Mouse (Mus musculus): ENCODE measurements at regions not wholly inside any gene's neighbourhood (a gene's known extent, or its start where the extent isn't known, plus 50 kb on each side); places are given as distances from the start of the nearest gene placed in this dataset.
A peak's percentile ranks its signal among the peaks of the same experiment; 100 is the strongest.

DNA sequence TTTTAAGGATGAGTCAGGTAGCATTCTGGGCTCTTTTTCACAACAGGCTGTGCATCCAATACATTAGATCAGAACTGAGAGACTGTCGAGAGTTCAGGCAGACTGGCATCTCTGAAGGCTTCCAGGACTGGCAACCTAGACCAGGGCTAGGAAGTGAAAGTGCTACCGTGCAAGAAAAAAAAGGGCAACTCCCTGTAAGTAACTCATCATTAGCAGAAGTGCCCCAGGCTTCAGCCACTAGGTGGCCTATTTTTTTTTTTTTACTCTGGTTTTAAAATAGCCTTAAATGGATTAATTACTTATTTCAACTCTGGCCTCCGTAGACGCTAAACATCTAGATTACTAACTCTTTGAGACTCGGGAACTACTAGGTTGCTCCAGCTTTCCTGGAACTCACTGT lies 216.8 kb downstream of the Sp3 start:
- ATAC-seq, result no peak

DNA sequence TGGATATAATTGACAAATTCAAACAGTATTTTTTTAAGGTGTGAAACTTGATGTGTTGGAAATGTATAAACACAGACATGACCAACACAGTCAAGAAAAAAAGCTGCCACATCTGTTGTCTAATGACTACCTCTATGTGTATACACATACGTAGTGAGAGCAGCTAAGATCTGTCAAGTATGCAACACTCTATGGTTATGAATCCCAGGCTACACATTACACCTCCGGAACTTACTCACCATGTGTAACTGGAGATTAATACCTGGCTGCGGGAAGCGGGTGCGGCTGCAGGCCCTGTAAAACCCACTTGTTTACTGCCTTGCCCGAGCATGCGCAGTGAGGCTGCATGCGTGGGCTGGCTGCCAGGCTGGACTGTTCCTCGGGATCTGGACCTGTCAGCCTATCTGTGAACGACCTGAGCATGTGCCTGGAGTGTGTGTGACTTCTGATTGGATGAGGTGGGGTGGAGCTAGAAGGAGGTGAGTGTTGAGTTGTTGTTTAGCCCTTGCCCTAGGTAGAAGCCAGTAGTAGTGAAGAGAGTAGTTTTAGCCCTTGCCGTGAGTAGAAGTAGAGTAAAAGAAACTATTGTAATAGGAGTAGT lies 211.1 kb downstream of the Sp3 start:
- no peak for ATAC-seq

DNA sequence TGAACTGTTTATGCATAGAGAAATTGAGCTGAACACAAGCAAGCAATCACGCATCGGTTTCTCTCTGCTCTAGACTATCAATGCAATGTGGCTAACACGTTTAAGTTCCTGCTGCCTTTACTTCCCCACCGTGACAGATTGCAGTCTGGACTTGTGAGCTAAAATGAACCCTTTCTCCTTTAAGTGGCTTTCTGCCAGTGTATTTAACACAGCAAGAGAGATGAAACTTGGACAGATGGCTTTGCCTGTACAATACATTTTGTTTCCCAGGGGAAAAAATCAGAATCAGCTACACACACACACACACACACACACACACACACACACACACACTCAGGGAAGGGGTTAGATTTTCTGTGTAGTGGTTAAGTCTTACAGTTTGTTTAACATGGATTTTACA lies 206.8 kb downstream of the Sp3 start:
- no peak for ATAC-seq

DNA sequence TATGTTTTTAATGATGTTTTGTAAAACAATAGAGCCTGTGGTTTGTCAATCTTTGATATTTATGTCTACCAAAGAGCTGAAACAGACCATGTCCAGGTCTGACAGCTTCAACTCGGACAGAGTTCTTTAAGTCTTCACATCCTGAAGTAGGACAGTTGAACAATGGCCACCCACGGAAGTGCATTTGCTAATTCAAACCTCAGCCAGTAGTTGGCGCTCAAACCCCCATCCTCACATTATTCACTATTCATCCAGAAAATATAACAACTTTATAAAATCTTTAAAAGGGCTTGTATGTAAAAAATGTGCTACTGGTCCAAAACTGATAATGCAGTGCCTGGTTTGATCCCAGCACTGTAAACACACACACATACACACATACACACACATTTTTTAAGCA lies 202.9 kb downstream of the Sp3 start:
- ATAC-seq, result peak; percentile 82

DNA sequence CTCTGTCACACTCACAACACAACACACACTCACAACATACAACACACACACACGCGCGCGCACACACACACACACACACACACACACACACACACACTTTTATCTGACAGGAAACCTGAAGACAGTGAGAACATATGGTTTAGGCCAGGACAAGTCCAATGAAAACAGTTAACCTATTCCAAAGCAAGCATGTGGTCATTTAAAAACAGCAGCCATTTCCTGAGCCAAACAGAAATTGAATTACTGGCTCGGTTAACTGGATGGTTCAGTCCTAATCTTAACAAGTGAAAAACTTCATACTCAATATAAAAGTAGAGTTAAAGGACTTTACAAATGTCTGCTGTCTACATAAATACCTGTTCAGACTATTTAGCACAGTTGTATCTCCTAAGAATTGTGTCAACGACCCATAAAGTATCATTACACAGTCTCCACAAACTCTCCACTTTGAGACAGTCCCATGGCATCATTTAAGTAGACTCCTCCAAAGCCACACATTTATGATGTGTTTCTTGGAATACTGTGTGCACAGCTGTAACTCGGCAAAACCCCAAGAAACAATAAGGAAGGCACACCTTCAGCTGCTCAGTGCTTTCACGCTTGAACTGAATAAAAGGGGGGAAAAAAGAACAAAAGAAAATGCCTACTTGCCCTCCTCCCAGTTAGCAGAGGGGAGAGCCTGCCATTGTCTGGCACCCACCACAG lies 202.3 kb downstream of the Sp3 start:
- no peak for ATAC-seq

DNA sequence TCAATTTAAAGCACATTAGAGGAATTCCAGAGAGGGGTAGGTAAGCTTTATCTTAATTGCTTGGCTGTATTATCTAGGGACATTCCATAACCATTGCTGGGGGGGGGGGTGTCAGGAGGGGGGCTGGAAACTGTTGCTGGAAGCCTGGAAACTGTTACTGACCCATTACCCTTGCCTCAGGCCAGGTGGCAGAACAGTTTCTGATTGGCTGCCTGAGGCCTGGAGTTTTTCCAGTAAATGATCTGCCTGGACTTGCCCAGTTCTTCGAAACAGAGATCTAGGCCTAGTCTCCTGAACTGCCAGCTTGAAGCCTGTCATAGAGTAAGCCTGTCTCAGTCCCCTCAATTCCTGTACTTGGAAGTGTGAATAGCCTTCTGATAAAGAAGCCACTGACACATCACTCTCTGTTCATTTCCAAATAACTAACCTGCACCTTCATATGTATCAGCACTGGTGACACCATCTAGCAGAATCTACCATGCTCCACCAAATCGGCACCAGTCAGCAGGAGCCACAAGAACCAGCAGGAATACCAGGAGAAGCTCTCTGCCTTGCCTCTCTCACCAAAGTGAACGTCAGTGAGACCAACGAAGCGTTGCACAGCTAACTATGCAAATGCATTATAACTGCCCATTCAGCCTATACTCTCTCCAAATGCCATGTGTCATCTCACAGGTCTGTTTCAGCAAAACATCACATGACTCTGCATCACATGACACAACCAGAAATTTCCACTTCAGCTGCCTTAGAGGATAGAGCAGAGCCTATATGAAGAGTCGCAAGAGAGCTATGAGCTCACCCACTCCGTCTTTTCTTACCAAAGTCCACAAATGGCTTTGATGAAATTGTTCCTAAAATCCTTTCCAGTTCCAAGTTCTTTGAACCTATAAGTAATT lies 200.7 kb downstream of the Sp3 start:
- no peak for ATAC-seq

DNA sequence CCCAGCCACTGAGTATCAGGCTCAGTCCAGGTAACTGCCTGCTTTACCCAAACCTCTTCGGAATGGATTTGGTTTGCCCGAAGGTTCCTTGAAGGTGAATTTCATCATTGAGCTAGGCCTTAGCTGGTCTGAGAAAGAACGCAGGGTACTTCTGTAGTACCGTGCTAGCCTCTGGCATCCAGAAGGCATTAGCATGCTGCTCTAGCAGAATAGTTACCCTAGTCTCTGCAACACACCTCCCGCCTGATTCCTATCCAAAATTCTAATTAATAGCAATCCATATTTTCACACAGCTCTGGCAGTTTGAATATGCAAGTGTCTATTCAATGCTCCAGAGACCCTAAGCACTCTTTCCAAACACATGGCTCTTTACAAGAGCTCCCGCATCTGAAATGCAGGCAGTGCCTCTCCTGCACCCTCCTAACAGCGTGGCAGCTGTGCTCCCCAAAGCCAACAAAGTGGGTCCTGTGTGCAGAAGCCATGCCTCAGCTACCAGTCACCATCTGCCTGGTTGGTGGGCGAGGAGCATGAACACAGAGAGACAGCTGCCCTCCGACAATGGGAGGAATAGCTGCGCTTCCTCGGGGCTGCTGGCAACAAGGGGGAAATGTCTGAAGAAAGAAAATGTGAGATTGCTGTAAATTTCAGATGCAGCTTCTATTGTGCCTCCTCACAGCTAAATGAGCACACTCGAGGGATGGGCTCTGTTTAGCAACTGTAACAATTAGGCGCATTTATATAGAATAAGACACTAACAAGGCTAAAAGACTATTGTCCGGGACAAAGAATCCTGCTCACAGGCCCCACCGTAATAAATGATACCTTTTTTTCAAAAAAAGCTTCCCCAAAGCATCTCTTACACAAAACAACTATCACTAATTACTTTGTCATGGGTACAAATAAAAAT lies 198.6 kb downstream of the Sp3 start:
- ATAC-seq, result no peak

DNA sequence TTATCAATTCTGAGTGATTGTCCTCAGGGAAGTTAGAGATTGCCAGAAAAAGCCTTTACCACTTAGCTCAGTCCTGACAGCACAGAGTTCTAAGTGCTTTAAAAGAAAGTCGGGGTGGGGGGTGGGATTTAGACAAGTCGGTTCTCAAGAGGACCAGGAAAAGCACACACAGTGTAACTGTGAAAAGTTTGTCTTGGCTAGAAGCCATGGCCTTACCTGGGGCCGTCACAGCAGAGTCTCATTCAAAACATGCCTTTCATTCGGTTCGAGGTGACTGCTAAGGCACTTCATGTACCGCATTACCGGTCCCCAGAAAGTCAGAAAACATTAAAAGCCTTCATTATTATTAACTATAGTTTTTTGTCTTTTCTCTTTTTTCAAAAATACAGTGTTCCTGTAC lies 197.9 kb downstream of the Sp3 start:
- ATAC-seq, result no peak

DNA sequence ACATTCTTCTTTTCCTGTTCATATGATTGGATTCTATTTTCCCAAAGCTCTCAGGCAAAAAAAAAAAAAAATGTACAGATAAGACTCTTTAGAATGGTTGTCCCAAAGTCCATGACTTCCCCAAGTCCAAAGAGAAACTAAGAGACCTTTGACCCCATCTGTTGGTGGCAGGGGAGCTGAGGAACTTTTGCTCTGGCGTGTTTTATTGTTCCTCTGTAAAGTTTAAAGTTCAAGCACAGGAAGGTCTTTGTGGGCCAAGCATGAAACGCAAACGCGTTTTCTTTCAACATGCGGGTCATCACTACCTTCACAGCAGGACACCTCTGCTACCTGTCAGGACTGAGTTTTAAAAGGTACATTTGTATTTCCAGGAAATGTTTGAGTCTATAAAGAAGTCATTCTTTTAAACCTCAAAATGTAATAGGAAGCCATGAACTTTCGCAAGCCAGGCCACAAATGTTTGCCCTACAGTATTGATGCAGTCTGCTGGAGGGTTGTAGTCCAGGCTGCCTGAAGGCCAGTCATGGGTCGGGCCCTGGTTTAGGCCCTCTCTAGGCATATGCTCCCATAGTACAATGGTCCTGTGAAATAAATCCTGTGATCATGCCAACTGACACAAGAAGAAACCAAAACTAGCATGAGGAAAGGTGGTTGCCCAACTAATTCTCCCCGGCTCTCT lies 194.7 kb downstream of the Sp3 start:
- ATAC-seq, result no peak

DNA sequence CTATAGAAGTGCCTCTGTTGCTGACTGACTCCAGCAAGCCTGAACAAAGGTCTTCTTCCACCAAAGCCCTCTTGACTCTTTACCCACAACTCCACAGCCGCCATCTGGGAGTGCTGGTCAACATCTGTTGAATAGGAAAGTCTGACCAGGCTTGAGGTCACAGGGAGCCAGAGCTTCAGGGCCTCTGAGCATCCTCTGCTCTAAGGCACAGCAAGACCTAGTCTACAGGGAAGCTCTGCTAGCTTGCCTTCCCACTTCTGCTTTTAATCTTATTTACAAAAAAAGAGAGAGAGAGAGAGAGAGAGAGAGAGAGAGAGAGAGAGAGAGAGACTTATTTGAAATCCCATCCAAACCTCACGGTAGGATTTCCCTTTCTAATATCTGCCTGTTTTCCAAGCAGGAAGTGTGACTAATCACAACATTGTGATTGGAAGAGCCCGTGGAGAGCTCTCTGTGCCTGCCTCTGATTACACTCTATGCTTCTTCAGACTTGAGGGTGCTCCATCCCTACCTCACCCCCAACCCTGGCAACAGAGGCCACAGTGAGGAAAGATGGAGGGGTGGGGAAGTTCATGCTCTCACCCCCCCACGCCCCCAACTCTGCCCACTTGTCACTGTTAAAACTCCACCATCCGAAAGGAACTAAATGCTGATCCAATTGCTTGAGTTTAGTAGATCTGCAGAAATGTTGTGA lies 194.1 kb downstream of the Sp3 start:
- no peak for ATAC-seq

DNA sequence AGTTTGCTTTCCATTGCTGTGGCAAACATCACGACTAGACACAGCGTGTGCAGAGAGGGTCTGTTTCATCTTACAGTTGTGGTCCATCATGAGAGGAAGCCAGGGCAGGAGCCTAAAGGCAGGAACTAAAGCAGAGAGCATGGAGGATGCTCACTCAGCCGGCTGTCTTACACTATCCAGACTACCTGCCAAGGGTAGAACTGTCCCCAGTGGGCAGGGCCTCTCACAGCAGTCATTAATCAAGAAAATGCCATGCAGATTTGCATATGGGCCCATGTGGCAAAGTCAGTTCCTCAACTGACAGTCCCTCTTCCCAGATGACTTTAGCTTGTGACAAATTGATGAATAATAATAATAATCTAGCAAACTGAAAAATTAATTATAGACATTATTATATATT lies 192.6 kb downstream of the Sp3 start:
- no peak for ATAC-seq

DNA sequence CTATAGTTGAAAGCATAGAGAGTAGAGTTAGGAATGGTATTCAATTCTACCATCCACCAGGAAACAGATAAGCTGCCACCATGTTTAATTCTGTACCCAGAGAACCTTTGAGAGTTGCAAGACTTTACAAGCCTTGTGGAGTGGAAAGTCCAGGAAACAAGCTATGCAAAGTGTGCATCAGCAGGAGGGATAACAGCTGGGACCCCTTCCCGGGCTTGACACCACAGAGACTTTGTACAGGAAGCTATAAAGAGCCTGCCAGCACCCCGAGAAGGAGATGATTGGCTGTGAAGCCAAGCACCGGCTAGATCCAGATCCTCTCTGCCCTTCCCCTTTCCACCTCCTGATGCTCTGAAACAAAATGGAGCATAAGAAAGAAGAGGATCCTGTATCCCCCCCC lies 188.8 kb downstream of the Sp3 start:
- ATAC-seq, result no peak

DNA sequence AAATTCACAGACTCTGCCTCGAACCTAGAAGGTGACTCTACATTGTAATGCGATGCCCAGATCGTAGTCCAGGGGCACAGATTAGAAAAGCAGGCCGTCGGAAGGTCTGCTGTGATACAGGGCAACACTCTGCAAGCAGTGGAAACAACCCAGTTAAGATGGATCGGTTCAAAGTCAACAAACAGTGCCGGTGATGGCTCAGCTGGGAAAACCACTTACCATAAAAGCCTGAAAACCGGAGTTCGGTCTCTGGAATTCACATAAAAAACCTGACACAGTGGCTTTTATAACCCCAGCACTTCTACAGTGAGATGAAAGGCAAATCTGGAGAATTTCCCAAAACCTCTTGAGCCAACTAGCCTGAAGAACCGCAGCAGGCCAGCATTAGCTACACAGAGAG lies 186.8 kb downstream of the Sp3 start:
- ATAC-seq, result no peak

DNA sequence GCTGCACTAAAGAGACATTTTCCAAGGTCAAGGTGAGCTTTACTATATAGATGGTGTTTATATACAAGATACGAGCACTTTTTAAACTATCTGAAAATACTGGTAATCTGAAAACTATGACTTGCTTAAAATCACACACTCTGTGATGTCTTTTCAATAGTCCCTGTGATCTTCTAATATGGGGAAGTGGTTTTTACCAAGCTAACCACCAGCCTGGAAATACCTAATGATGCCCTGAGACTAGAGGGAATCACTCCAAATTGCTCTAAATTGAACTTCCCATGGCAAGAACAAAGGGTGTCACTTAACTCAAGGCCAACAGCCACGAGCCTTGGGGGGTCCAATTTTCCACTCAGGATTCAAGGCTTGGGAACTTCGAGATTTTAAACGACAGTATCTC lies 185.7 kb downstream of the Sp3 start:
- ATAC-seq, result no peak

DNA sequence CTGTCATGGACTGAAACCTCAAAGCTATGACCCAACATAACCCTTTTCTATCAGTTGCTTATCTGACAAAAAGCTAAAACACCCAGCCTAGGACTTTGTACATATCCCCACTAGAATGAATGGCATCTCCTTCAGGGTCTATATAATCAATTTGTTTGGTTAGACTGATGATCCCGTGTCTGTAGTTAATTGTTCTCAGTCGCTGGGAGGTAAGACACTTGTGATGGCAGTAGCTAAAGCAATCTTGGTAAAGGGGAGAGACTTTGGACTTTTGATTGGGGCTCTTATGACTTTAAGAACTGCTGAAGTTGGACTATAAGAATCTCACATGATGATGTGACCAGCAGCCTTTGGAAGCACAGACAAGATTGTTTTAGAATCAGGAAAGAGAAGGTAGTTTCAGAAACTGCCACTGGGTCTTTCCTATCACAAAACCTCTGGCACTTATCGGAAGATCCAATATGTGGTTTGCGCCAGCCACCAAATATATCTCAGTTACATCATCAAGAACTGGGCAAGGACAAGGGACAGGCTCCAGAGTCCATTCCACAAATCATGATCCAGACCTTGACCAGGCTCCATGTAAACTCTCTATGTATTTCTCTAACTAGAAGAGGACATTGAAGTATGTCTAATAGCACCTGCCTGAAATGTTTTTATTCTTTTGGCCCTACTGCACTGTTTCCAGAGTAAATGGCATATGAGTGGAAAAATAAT lies 183.1 kb downstream of the Sp3 start:
- ATAC-seq, result no peak

DNA sequence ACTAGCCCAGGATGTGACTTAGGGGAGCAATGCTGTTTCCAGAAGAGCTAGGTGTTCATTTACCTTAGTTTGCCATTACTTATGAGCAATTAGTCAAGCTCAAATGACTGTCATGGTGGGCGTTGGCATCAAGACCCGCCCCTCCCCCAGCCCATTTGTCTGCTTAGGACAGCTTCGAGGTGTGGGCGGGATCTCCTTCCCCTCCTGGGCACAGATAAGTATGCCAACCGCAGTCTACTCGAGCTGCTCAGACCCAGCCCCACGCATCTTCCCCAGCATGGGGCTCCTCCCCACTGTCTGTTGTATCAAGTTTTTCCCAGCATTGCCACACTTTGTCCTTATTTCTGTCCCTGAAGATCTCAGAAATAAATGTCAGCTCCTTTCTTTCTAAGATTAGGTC lies 179.6 kb downstream of the Sp3 start:
- no peak for ATAC-seq

DNA sequence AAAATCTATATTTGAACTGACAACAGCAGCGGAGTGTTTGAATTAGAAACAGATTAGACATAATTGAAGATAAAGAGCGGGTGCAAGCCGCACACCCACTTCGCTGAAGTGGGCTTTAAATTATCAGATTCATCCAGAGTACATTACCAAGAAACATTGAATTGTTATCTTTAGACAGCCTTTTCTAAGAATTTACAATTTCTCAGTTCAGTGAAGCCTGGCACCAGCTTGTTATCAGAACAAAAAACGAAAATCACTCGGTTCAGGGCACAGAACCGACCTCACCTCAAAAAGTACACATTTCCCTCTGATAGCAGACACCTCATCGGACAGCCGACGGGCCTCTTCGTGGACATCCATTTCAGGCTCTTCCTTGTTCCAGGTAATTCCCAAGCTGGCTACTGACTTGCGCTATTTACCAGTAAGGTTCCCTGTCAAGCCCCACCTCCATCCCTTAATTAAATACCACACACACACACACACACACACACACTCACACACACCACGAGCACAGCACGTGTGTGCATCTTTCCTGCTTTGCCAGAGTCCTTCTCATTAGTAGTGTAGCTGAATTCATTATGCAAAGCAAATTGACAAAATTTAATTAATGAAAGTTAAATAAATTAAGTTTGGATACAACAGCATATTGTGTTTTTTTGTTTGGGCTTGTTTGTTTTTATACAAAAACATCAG lies 166.8 kb downstream of the Sp3 start:
- ATAC-seq, result no peak

DNA sequence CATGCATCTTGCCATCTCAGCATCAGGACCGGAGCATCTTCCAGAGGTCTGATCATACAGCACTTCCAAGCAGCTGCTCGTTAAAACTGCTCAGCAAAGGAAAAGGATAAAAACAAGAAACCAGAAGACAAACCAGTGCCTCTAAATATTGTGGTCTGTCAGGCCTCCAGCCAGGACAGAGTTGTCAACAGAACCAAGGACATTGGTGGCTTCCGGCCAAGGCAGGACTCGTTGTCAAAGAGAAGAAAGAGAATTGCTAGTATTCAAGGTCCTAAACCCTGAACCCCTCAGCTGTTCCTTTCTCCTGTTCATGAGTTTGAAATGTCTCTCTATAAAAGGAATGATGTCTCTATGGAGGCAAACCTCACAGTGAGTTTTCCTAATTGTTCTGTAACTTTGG lies 155.0 kb downstream of the Sp3 start:
- no peak for ATAC-seq

DNA sequence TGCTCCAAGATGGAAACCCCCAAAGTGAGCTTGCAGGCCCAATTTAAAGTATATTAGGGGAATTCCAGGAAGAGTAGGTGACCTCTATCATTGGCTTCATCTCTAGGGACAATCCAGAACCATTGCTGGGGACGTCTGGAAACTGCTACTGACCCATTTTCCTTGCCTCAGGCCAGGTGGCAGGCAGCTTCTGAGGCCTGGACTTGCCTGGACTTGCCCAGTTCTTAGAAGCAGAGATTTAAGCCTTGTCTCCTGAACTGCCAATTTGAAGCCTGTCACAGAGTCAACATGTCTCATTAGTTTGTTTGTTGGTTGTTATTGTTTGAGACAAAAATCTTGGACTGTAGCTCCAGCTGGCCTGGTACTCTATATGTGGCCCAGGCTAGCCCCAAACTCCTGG lies 151.1 kb downstream of the Sp3 start:
- no peak for ATAC-seq

DNA sequence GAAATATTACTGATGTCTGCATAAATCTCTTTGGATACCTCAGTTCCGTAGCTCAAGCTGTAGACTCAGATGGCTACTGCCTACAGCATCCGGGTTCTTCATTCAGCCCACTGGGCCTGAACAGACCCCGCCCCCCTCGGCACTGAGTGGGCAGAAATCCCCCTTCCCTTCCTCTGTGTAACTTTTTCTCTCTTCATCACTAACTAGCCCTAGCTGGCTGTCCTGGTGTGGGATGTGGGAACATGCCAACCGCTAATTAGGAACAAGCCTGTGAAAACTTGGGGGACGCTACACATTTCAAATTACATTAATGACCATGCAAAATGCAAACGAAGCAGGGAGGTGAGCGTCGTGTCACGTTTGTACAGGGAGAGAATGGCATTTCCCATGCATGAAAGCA lies 147.5 kb downstream of the Sp3 start:
- no peak for ATAC-seq

All from CD4-positive, CD25-positive, alpha-beta regulatory T cell, adult 4 months (primary cell).